Mouse (Mus musculus) lung, embryonic 16.5 days (tissue): ENCODE measurements around the gene Gja3. TPM values are rescaled to one million over a fixed set of nuclear protein-coding genes. Genes with fewer than 3 reads are reported as not detected.
"Not testable (repeated sequence)": the region's sequence is repeated elsewhere in the genome, so short reads cannot be mapped to it uniquely, and the experiment has no call there.

Experiments
- ATAC-seq: fragments of 200-750 bp; cut with Nextera tagmentation; 2 replicates; pipeline ENCODE4 v1.8.0; 2017; ENCODE audit warnings: low read depth, mild to moderate bottlenecking, moderate library complexity
- H3K27ac ChIP-seq: fragments of 300-500 bp; sonication (generic); 2 replicates; pipeline ENCODE4 v1.5.1; 2014; ENCODE audit warnings: mild to moderate bottlenecking, control low read depth, low read length
- H3K27me3 ChIP-seq: fragments of 300-500 bp; sonication (generic); 2 replicates; pipeline ENCODE4 v1.6.1; 2014; ENCODE audit warnings: low read depth, low read length, mixed read lengths; ENCODE audit not compliant: control insufficient read depth, insufficient read depth
- H3K36me3 ChIP-seq: fragments of 300-500 bp; sonication (generic); 2 replicates; pipeline ENCODE4 v1.6.1; 2014; ENCODE audit warnings: low read length; ENCODE audit not compliant: control insufficient read depth, insufficient read depth
- H3K4me1 ChIP-seq: fragments of 300-500 bp; sonication (generic); replicated peaks from 2 replicates; pipeline ENCODE4 v1.6.1; 2014; ENCODE audit warnings: low read length, mixed read lengths; ENCODE audit not compliant: control insufficient read depth, insufficient read depth
- H3K4me2 ChIP-seq: fragments of 300-500 bp; sonication (generic); 2 replicates; pipeline ENCODE4 v1.6.1; 2014; ENCODE audit warnings: low read depth, low read length, control low read depth
- H3K4me3 ChIP-seq: fragments of 300-500 bp; sonication (generic); 2 replicates; pipeline ENCODE4 v1.5.1; 2014; ENCODE audit warnings: mild to moderate bottlenecking, low read length, control low read depth
- H3K9ac ChIP-seq: fragments of 300-500 bp; sonication (generic); 2 replicates; pipeline ENCODE4 v1.6.1; 2014; ENCODE audit warnings: low read length, control low read depth
- H3K9me3 ChIP-seq: fragments of 300-500 bp; sonication (generic); 2 replicates; pipeline ENCODE4 v1.6.1; 2016; ENCODE audit warnings: low read length; ENCODE audit not compliant: control insufficient read depth
- WGBS: fragments of 180-500 bp; shearing (Covaris S2); extraction: QIAGEN DNeasy Blood & Tissue Kit; methylation state at CpG from one replicate; pipeline ENCODE4 v1.1.7; 2014; 5-methylcytosine and 5-hydroxymethylcytosine counted together
- polyA plus RNA-seq: library from polyadenylated mRNA; unstranded; fragments of >200 nt; fragmentation: Nextera tagmentation; extraction: Ambion mirVana; gene quantifications from 2 replicates; pipeline ENCODE4 v1.2.1, GENCODE M21; 2015

The Gja3 gene
- polyA plus RNA-seq, 1 experiment from 2014 or later = 6.0 TPM

- Histone ChIP-seq H3K4me1 (no peaks in the 10 kb centered on the region), H3K27me3 (no peaks in the 10 kb centered on the region), H3K4me3 (no peak overlapping the region), H3K9me3 (no peaks in the 10 kb centered on the region), H3K36me3 (no peaks in the 10 kb centered on the region), H3K27ac (no peak overlapping the region), H3K9ac (no peak overlapping the region), H3K4me2 (no peak overlapping the region)
- 6% methylated on average over 6 of the region's 8 CpGs for WGBS
- no peak for ATAC-seq
Measured at GRCm38 (mm10) chr14:57093029-57093428, 35.1 kb upstream of the Gja3 start.

- H3K36me3 ChIP-seq = no peaks in the 10 kb centered on the region
- 32% methylated on average over 2 of the region's 2 CpGs for WGBS
- H3K4me3 ChIP-seq = no peak overlapping the region
- peaks cover 10% of the 10 kb centered on the region for H3K4me1 ChIP-seq
- H3K4me2 ChIP-seq = no peak overlapping the region
- no peak overlapping the region for H3K9ac ChIP-seq
- no peak for ATAC-seq
- H3K27me3 ChIP-seq = no peaks in the 10 kb centered on the region
- no peak overlapping the region for H3K27ac ChIP-seq
- no peaks in the 10 kb centered on the region for H3K9me3 ChIP-seq
Measured at GRCm38 (mm10) chr14:57090001-57090400, 32.1 kb upstream of the Gja3 start.

DNA sequence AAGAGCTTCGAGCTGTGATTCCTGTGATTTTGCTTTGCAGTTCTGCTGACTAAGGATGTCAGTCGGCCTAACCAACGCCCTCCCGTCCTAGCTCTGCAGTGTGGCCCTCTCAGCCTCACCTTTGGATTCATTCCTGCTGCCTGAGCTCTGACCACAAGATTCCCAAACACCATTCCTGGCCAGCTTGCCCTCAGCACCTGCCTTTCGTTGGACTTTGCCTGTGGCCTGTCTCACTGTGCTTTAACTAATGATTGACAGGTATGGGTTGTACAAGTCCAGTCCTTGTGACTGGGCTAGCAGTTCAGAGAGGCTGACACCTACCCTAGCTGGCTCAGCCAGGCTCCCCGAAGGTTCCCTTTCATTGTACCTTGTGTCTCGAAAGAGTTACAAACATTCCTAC, 31.2 kb upstream of the Gja3 start:
- Histone ChIP-seq H3K4me2 (no peak overlapping the region), H3K9ac (no peak overlapping the region), H3K4me1 (peaks cover 15% of the 10 kb centered on the region), H3K9me3 (no peaks in the 10 kb centered on the region), H3K4me3 (no peak overlapping the region), H3K27me3 (no peaks in the 10 kb centered on the region), H3K36me3 (no peaks in the 10 kb centered on the region), H3K27ac (no peak overlapping the region)
- ATAC-seq = no peak
- 80% methylated on average over 7 of the region's 7 CpGs for WGBS

GRCm38 (mm10) chr14:57084180-57084668, 26.3 kb upstream of the Gja3 start:
- H3K27ac ChIP-seq = peak overlapping the region; percentile 42
- WGBS = 7% methylated on average over 11 of the region's 11 CpGs

DNA sequence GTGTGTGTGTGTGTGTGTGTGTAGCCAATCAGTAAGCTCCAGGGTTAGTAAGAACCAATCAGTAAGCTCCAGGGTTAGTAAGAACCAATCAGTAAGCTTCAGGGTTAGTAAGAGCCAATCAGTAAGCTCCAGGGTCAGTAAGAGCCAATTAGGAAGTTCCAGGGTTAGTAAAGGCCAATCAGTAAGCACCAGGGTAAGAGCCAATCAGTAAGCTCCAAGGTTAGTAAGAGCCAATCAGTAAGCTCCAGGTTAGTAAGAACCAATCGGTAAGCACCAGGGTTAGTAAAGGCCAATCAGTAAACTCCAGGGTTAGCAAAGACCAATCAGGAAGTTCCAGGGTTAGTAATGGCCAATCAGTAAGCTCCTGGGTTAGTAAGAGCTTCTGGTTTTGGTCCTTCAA, 25.0 kb upstream of the Gja3 start:
- Histone ChIP-seq H3K4me1 (peaks cover 21% of the 10 kb centered on the region), H3K9ac (no peak overlapping the region), H3K4me2 (no peak overlapping the region), H3K36me3 (no peaks in the 10 kb centered on the region), H3K27ac (no peak overlapping the region), H3K4me3 (no peak overlapping the region), H3K27me3 (no peaks in the 10 kb centered on the region), H3K9me3 (0 out of 2 replicates have a peak, but pooled peaks cover 4% of the 10 kb centered on the region)
- WGBS = 98% methylated on average over 1 of the region's 1 CpGs
- ATAC-seq = no peak

More at GRCm38 (mm10) chr14:57084180-57084668, 26.3 kb upstream of the Gja3 start:
- Histone ChIP-seq H3K4me3 (no peak overlapping the region), H3K9me3 (no peaks in the 10 kb centered on the region), H3K27me3 (no peaks in the 10 kb centered on the region), H3K9ac (no peak overlapping the region), H3K36me3 (no peaks in the 10 kb centered on the region), H3K4me1 (peaks cover 21% of the 10 kb centered on the region), H3K4me2 (no peak overlapping the region)
- peak; percentile 56 for ATAC-seq

- 79% methylated on average over 6 of the region's 6 CpGs for WGBS
- no peak overlapping the region for H3K4me2 ChIP-seq
- H3K27ac ChIP-seq = no peak overlapping the region
- no peak overlapping the region for H3K9ac ChIP-seq
- no peak overlapping the region for H3K4me3 ChIP-seq
- H3K27me3 ChIP-seq = no peaks in the 10 kb centered on the region
- no peak for ATAC-seq
- H3K9me3 ChIP-seq = 0 out of 2 replicates have a peak, but pooled peaks cover 4% of the 10 kb centered on the region
- H3K4me1 ChIP-seq = no peaks in the 10 kb centered on the region
- no peaks in the 10 kb centered on the region for H3K36me3 ChIP-seq
Measured at GRCm38 (mm10) chr14:57075537-57075936, 17.6 kb upstream of the Gja3 start.

GRCm38 (mm10) chr14:57069906-57070305, 12.0 kb upstream of the Gja3 start:
- not testable (repeated sequence) for H3K36me3 ChIP-seq, H3K9me3 ChIP-seq, ATAC-seq, H3K9ac ChIP-seq, H3K27me3 ChIP-seq, H3K4me3 ChIP-seq, H3K4me2 ChIP-seq, H3K4me1 ChIP-seq, H3K27ac ChIP-seq
- 0% methylated on average over 2 of the region's 2 CpGs for WGBS

DNA sequence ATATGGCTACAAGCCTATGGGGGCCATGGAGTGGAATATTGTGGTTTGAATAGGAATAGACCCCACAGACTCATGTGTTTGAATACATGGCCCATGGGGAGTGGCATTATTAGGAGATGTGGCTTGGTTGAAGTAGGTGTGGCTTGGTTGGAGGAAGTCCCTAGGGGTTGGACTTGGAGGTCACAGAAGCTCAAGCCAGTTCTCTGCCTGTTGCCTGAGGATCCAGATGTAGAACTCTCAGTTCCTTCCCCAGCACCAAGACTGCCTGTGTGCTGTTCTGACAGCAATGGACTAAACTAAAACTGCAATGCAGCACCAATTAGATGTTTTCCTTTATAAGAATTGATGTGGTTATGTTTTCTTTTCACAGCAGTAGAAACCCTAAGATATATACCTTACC, 8.2 kb upstream of the Gja3 start:
- no peak overlapping the region for H3K27ac ChIP-seq
- H3K27me3 ChIP-seq = no peaks in the 10 kb centered on the region
- no peak overlapping the region for H3K9ac ChIP-seq
- ATAC-seq = no peak
- H3K36me3 ChIP-seq = no peaks in the 10 kb centered on the region
- no peak overlapping the region for H3K4me3 ChIP-seq
- no peak overlapping the region for H3K4me2 ChIP-seq
- H3K4me1 ChIP-seq = no peaks in the 10 kb centered on the region
- H3K9me3 ChIP-seq = no peaks in the 10 kb centered on the region

- not testable (repeated sequence) for H3K4me3 ChIP-seq, H3K4me2 ChIP-seq, H3K9ac ChIP-seq, H3K27ac ChIP-seq, H3K9me3 ChIP-seq, ATAC-seq, H3K36me3 ChIP-seq
- Histone ChIP-seq H3K27me3 (peaks cover 34% of the 10 kb centered on the region), H3K4me1 (peaks cover 13% of the 10 kb centered on the region)
- 0% methylated on average over 1 of the region's 1 CpGs for WGBS
Measured at GRCm38 (mm10) chr14:57060052-57060451, 2.2 kb upstream of the Gja3 start.

GRCm38 (mm10) chr14:57057204-57057562, 717 bp downstream of the Gja3 start:
- no peaks in the 10 kb centered on the region for H3K36me3 ChIP-seq
- 2% methylated on average over 18 of the region's 19 CpGs for WGBS
- H3K4me1 ChIP-seq = peaks cover 13% of the 10 kb centered on the region
- peaks cover 34% of the 10 kb centered on the region for H3K27me3 ChIP-seq
- H3K4me2 ChIP-seq = peak overlapping the region; percentile 94
- H3K9me3 ChIP-seq = no peaks in the 10 kb centered on the region
- H3K4me3 ChIP-seq = peak overlapping the region; percentile 57
- H3K9ac ChIP-seq = peak overlapping the region; percentile 51
- H3K27ac ChIP-seq = no peak overlapping the region
- no peak for ATAC-seq
